Mouse (Mus musculus): ENCODE measurements around the gene Kif28.
"Not testable (repeated sequence)": the region's sequence is repeated elsewhere in the genome, so short reads cannot be mapped to it uniquely, and the experiment has no call there.

Gene Kif28

DNA sequence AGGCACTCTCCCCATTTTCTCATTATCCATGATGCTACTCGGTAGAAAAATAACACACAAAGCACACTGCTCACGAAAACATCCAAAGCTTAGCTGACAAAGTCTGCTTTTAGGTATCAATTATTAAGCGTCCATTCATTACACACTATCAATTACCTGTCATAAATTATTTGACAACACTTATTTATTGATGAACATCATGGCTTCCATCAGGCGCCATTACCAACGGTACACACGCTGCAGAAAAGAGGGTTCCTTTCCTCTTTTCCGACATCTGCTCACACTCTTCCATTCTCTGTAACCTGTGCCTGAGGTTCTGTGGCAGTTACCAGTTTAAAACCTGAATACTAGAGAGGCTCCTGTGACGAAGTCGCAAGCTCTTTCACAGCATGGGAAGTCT, at the start of gene Kif28:
Gene Kif28 (minus strand): TSS at position 101 of the 400 bp plus-strand sequence.
- no peak for DNase-seq

DNA sequence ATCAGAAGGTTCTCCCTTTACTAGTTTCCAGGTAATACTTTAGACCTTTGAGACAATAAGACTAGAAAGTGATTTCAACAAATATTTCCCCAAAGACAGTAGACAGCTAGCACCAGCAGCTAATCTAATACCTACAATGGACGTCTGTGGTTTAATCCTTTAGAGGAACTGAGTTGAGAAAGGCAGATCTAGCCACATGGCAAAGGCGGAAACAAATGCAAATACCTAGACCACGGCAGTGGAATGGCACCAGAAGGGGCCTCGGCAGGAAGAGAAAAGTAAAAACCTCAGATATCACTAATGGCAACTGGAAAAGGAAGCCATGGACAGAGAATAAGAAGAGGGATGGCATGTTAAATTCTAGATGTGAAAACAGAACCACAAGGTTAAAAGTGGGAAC, 42.2 kb upstream of the Kif28 start:
- no peak for DNase-seq

DNA sequence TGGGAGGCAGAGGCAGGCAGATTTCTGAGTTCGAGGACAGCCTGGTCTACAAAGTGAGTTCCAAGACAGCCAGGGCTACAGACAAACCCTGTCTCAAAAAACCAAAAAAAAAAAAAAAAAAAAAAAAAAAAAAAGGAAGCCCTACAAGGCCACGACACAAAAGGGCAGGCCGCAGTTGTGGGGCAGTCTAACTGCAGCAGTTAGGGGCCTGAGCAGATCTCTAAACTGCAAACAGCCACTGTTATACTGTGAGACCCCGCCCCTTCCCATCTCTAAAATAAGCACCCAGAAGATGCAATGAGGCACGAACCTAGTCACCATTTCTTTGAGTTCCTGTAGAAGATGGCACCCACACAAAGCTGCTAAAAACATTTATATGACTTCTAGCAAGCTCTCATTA, 40.4 kb upstream of the Kif28 start:
- DNase-seq: no peak

DNA sequence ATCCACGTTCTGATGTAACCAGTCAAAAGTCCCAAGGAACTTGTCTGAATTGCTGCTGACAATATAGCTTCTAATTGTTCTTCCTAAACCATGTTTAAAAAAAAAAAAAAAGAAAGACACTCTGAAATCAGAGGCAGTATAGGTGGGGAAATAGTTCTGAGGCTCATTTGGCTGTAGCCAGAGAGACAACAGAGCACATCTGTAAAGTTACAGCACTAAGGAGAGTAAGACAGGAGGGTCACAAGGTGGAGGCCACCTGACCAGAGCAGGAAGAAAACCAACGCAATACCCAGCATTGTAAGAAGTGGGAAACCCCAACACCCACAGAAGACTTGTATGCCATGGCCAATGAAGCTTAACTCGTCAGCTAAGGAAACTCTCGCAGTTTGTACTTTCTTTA, 39.0 kb upstream of the Kif28 start:
- DNase-seq: no peak

DNA sequence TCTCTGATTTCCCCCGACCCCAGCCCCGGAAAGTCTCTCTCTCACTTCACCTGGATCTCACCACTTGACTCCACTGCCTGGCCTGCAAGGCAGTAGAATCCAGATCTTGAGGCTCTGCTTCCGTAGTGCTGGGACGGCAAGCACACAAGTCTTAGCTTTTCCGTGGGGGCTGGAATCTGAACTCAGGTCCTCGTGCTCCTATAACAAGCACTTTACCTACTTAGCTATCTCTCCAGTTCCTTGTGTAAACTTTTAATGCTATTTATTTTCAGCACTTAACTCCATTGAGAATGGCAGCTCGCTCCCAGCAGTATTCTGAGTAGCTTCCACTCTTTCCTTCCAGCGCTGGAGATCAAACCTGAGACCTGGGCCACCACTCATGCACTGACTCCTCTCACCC, 31.8 kb upstream of the Kif28 start:
- no peak for DNase-seq

DNA sequence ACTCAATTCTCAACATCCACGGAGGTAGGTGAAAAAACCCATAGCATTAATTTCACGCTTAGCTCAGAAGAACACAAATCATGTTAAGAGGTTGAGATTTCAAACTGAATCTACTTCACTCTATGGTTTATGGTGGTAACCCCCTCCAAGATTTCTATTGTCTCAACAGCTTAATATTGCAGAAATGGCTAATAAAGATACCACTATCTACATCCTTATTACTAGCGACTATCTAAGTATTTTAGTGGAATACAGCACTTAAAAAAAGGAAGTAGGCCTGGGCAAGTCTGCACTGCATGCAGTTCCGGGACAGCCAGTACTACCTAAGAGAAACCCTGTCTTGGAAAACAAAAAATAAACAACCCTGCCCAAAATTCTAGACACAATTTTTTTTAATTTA, 15.5 kb upstream of the Kif28 start:
- DNase-seq: no peak

DNA sequence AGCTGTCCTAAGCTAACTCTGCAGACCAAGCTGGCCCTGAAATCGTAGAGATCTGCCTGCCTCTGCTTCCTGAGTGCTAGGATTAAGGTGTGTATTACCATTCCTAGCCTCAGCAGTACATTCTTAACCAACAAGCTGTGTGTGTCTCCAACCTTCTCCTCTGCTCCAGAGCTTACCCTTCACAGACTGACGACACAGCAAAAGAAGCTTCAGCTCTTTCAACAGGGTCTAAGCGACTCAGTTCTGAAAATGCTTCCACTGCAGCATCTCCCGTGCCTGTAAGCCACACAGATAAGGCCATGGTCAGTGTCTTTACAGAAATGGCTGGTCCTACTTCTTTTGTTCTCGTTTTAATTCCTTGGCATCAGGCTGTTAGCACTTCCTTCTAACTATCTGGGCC, 15.0 kb upstream of the Kif28 start:
- no peak for DNase-seq

DNA sequence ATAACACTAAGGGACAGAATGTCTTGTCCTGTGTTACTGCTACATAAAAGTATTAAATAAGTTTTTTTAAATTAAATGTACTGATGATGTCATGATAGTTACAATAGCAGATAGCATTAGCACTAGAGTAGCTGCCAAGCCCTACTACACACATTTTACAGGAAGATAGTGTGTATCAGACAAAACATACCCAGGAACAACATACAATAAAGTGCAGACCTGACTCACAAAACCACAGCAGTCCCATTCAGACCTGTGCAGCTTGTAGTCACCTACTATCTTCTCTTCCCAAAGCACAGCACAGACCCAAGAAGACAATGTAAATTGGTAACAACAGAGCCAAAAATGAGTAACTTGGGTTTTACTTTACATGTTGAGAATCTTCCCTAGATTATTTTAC, 11.4 kb upstream of the Kif28 start:
- no peak for DNase-seq

DNA sequence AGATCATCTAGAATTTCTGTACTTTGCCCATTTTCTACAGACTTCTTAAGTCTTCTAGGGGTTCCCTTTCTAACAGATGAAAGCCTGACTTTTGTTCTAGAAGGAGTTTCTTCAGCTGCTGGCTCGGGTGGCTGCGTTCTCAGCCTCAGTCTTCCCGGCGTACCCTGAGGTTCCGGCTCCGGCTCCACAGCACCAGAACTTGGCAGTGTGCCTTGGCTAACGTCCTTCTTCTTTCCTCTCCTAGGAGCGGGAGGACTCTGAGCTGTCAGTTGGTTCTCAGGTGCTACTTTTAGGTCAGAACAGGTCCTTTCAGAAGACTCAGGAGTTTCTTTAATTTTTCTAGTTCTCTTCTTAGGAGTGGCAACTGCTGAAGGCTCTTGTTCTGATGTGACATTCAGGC, 7.9 kb upstream of the Kif28 start:
- DNase-seq: no peak

DNA sequence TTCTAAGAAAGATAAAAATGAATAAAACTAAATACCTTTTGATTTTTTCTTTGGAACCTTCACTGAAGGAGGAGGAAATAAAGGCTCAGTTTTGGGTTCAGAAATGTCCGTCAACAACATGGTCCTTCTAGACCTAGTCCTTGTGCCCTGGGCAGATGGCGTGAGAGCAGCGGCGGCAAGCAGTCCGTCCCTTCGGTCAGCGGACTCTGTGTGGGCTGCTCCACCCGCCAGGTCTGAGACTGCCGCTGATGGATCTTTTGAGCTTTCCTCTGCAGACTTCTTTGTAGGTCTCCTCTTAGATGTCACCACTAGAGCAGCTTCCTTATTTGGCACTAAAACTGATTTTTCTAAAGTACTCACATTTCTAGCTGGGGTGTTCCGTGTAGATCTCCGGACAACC, 7.2 kb upstream of the Kif28 start:
- no peak for DNase-seq

DNA sequence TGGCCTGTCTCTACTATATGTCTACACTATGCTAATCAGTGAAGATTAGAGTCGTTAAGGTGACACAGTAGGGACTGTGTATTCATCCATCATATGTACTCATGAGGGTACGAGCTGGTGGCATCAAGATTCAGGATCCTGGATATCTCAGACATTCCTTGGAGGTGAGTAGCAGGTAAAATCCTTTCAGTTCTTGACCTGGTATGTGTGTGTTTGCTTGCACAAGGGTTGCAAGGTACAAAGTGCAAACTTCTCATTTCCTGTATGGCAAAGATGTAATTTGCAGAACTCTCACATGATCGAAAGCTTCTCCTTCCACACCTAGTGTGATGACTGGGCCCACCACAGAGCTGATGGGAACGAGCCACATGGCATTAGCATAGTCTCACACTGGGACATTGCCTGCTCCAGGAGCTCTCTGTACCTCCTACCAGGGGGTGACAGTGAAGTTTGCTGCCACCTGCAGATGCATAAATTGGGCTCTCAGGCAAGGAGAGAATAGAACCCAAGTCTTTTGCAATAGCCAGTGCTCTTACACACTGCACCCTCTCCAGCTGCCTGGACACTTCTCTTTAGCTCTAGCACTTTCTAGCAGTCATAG, 1.4 kb downstream of the Kif28 start:
- DNase-seq: no peak

DNA sequence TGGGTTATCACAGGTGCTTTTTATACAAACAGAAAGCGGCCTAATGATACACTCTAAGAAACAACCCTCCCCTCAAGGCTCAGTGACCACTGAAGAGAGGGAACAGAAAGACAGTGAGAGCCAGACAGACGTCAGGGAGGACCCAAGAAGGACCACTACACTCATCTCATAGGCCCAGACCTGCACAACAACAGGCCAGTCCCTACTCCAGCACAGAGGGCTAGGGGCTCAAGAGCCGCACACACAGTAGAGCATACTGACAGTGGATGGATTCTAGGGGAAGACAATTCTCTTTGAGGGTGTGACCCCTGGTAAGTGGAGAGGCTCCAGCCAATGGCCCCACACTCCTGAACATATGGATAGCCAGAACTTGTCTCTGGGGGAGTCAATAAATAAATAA, 8.6 kb downstream of the Kif28 start:
- DNase-seq: no peak

DNA sequence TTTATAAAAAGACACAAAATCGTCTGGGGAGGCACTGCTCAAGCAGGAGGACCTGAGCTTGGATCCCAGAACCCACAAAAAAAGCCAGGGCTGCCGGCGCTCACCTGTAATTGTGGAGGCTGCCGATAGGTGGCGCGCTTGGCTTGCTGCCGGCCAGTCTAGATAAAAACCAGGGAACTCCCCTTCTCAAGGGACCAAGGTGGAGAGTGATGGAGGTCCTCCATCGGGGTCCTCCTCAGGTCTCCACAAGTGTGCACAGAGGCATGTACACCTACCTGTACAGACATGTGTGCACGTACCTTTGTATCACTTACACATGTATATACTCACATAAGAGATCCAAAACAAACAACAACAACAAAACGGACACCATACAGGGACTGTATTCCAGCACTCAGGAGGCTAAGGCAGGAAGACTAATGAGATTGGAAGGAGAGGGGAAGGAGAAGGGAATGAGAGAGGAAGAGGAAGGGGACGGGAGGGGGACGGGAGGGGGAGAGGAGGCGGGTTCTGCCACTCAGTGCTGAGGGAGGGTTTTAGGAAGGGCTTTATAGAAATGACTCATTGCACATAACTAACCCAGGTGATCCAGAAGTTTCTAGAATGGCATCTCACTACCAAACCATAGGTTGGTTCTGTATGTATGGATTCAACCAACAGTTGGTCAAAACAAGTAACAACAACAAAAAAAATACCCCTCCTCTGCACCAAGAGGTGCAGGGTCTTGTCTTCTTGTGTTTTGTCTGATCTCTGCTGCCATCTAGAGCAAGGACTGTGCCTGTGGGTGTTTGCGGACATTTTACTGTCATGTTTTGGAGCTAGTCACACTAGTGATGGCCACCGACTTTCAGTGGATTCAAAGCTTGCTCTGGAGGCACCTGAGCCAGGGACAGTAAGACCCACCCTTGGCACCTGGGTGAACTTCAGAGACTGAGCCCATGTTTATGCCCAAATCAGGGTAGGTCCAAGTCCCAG, 10.3 kb downstream of the Kif28 start:
- DNase-seq: peak; percentile 25 to 59

DNA sequence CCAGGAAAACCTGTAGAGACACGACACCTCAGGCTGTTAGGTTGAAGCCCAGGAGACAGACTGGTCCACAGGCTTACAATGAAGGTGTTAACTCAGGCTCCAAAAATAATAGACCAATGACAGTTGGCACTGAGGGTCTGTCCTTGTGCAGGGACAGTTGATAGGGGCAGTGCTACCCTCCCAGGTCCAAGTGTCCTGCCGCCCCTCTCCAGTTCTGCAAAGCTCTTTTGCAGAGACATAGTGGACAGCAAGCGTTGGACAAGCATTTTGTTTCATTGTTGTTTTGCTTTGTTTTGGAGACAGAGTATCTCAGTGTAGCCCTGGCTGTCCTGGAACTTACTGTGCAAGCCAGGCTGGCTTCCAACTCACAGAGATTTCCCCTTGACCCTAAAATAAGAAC, 13.7 kb downstream of the Kif28 start:
- DNase-seq: no peak

DNA sequence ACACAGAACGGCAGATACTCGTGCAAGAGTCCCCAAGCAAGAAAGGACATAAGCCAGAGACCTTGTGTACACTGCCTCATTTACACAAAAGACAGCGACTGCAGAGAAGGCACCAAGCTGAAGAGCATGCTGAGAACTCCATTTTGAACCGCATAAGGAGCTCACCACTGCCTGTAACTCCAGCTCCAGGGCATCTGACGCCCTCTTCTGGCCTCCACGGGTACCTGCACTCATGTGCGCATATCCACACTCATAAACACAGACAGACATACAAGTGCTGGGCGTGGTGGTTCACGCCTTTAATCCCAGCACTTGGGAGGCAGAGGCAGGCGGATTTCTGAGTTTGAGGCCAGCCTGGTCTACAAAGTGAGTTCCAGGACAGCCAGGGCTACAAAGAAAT, 16.4 kb downstream of the Kif28 start:
- no peak for DNase-seq

DNA sequence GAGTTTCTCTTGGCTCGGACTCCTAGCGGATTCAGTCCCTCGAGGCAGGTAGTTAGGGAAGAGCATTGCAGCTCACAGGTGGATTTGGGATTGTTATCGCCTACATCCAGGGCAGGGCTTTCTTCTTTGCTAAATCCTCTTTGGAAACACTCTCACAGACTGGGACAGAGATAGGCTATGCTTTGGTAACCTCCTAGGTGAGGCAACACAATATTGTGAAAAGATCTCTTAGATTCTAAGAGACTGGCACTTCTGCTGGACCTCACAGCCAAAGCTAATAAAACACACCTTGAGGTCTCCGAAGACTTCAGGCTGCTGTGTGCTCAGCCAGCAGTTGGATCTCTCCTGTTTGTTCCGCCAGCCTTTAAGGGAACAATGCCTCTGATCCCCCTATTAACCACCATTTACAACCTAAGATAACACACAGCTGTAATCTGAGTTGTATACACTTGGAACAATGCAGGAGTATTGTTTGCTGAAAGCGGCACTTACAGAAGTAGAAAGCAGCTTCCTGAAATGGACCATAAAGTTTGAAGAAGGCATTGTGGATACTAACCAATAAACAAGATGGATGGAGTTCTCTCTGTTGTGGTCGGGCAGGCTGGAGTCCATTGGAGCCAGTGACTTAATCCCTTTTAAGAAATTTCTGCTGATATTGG, 22.1 kb downstream of the Kif28 start:
- DNase-seq: no peak

DNA sequence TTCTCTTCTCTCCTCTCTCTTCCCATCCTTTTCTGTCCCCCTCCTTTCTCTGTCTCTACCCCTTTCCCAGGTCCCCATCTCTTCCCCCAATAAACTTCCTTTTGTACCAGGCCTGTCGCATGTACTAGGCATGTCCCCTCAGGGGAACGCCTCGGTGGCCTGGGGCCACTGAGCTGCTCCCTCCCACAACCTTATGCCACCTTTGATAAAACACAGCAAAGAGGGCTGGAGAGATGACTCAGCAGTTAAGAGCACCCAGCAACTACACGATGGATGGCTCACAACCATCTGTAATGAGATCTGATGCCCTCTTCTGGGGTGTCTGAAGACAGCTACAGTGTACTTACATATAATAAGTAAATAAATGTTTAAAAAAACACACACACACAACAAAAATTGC, 29.3 kb downstream of the Kif28 start:
- DNase-seq: no peak

DNA sequence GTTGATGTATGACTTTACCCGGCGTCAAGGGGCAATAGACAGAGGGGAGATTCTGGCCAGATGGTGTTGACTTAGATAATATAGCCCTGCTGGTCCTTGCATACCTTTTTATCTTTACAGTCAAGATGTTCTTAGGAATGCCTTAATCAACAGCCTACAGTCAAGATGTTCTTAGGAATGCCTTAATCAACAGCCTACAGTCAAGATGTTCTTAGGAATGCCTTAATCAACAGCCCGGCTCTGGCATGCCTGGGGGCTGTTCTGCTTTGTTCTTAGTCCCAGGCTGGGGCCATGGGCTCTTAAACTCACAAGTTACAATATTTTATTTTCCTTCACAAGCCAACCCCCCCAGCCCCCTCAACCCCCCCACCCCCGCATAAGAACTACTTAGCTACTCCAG, 29.8 kb downstream of the Kif28 start:
- DNase-seq: not testable (repeated sequence)

DNA sequence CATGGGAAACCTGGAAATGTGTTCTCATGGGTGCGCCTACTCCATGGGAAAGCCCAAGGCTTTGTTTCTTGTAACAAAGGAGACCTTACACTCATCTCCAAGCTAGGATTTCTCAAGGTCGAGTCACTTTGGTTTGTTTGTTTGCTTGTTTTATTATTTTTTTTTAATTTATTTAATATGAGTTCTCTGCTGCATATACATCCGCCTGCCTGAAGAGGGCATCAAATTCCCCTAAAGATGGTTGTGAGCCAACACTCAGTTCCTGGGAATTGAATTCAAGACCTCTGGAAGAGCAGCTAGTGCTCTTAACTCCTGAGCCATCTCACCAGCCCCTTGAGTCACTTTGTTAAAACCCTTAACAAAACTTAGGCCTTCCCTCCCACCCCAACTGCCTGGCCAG, 31.7 kb downstream of the Kif28 start:
- DNase-seq: no peak

DNA sequence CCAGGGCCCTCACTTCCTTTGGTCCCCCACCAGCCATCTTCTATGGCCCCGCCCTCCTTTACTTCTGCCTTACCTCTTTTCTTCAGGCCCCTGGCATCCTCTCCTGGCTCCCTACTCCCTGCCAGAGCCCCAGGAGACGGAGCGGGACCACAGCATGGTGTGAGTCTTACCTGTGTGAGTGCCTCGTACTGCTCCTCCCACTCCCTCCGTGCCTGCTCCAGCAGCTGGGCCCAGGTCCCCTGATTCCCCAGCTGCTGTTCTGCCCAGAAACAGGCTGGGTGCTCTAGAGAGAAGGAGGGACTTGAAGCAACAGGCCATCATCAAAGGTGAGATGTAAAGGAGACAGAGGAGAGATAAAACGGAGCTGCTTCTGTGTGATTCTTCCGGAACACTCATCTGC, 32.4 kb downstream of the Kif28 start:
- no peak for DNase-seq

DNA sequence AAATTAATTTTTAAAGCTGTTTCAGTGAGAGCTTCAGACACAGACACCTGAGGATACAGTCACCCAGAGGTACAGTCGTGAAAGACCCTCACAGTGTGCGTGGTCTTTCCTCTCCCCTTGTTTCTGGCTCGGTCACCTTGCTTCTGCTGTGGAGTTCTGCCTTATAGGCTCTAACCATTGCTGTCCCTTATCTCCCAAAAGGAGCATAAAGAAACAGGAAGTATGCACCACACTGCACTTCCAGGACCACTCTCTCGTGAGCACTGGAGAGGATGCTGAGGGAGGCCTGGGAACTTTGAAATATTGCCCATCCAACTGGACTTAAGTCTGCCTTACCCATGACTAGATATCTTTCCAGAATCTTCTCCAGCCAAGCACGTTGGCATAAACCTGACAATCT, 34.3 kb downstream of the Kif28 start:
- DNase-seq: no peak

DNA sequence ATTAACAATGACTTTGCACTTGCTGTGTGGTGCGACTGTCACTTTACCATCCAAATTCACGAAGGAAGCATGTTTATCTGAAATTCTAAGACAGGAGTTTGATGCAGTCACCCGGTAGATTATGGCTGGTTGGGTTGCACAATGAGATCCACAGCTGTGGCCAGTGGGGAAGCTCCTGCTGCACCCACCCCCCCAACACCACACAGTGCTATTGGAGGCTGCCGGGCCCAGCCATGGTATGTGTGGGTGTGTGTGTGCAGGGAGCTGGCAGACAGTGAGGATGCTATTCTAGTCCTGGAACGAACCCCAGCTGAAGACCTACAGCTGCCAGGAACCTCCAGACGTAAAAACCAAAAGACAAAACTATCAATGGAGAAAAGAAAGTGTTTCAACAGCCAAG, 35.7 kb downstream of the Kif28 start:
- DNase-seq: no peak

DNA sequence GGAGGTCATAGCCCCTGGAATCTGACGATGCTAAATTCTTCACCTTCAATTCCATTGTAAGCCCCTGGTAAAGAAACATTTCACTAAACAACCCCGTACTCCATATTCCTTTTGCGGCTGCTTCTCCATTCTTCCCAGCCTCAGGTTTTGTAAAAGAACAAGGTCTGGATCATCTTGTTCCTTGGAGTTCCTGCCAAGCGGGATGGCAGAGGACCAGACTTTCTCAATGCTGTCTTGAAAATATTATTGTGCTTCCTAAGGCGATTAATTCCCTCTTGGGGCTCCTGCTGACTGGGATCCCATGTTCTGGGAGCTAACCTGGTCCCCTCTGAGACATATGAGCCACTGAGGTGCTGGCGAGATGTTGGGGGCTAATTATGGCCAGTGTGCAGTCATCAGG, 39.9 kb downstream of the Kif28 start:
- no peak for DNase-seq

DNA sequence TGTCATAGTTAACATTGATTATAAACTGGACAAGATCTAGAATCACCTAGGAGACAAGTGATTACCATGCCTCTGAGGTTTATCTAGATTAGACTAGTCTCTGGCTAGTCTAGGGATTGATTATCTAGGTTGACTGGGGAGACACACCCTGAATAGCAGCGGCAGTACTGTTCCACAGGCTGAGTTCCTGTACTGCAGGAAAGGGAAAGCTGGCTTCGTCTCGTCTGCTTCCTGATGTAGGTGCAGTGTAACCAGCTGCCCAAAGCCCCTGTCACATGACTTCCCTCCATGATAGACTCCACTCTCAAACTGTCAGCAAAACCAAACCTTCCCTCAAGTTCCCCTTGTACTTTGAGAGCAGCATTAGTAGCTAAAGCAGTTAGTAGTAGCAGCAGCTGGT, 40.9 kb downstream of the Kif28 start:
- DNase-seq: no peak
